Mouse (Mus musculus): Measurements from ENCODE around the gene Gm20388.

DNA sequence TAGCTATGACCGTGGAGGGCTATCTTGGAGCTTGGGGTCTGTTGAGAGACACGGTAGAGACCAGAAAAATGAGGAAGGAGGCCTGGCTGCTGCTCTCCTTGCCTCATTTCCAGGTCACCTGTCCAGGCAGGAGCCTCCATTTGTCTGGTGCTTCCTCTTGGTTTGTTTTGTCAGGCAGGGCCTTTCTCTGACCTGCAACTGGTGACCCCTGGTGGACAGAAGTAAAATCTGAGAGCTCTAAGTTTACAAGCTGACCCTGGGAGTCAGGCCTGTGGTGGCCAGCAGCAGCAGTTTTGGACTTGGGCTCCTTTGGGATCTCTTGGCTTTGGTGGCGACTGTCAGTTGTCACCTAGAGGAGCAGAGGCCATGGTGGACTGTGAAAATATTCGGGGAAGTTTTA is 2023.9 kb downstream of the Gm20388 start:
- TF ChIP-seq CTCF (IDR thresholded peaks at IDR 0.05; ENCODE audit: insufficient read depth, low read depth, low read length) (no peak), POLR2A (IDR thresholded peaks at IDR 0.05; ENCODE audit: insufficient read depth, low read depth, low read length) (no peak)

All from olfactory bulb, adult 2 months (tissue).